Mouse (Mus musculus) G1E (cell line): ENCODE data around the gene Macrod2.

ENCODE experiments used
- CTCF ChIP-seq: IDR thresholded peaks from 2 replicates; pipeline ENCODE4 v1.5.1; 2012; ENCODE audit warnings: low read depth, low read length, inconsistent platforms, mixed read lengths
- GATA1 ChIP-seq: IDR thresholded peaks from 2 replicates; pipeline ENCODE4 v1.6.1; 2012; ENCODE audit warnings: borderline replicate concordance, low read length, inconsistent platforms, mixed read lengths
- GATA2 ChIP-seq: IDR thresholded peaks from 2 replicates; pipeline ENCODE4 v1.6.1; 2012; ENCODE audit warnings: low read depth, low read length, inconsistent platforms, borderline replicate concordance
- POLR2AphosphoS5 ChIP-seq: IDR thresholded peaks from 2 replicates; pipeline ENCODE4 v1.6.1; 2012; ENCODE audit warnings: low read depth, low read length, inconsistent platforms; ENCODE audit not compliant: insufficient replicate concordance
- TAL1 ChIP-seq: conservative IDR thresholded peaks from 2 replicates; pipeline ENCODE4 v1.6.1; 2012; ENCODE audit warnings: low read depth, low read length, inconsistent platforms, mixed read lengths

- no peak for TF ChIP-seq CTCF
- no peak for TF ChIP-seq TAL1
- no peak for TF ChIP-seq GATA2
- no peak for TF ChIP-seq GATA1
- TF ChIP-seq POLR2AphosphoS5 = no peak
Observed at GRCm38 (mm10) chr2:141343988-141344535, 949.0 kb downstream of the Macrod2 start.
